Mouse (Mus musculus) spleen, adult 18-20 months (tissue): ENCODE data around the gene E2f3.

ENCODE experiments used
- DNase-seq, 2 experiments: peaks; one replicate each; pipeline ENCODE4 v3.0.0; 2022; ENCODE audit warnings: mixed read lengths in 2 of 2

The E2f3 gene

GRCm38 (mm10) chr13:29985855-29986755, at the start of gene E2f3:
TSS of gene E2f3 (minus strand) at chr13:29986063.
- DNase-seq: peak; percentile 95

GRCm38 (mm10) chr13:30034540-30034939, 48.7 kb upstream of the E2f3 start:
- no peak for DNase-seq

DNA sequence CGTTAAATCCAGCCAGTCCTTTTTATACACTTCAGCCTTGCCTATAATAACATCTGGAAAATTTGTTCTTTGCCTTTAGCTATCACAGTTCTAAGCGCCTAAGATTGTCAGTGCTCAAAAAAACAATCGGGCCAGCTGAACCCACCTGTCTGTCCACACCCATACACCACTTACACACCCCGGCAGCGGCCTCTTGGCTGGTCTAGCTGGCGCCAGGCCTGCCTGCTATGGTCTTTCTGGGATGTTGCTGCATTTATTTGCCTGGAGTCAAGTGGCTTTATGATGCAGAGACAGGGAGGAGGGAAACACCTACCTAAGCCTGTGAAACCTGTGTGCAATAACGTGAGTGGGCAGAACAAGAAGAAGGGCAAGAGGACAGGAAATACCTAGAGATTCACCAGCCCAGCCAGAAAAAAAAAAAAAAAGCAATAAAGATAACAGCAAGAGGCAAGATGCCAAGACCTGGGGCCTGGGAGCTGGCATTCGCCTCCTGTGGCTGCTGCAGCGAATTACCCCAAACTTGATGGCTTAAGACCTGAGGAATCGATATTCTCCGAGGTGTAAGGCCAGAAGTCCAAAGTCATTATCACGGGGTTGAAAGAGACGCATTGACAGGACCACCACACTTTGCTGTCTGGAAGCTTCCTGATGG, 45.9 kb upstream of the E2f3 start:
- no peak for DNase-seq

DNA sequence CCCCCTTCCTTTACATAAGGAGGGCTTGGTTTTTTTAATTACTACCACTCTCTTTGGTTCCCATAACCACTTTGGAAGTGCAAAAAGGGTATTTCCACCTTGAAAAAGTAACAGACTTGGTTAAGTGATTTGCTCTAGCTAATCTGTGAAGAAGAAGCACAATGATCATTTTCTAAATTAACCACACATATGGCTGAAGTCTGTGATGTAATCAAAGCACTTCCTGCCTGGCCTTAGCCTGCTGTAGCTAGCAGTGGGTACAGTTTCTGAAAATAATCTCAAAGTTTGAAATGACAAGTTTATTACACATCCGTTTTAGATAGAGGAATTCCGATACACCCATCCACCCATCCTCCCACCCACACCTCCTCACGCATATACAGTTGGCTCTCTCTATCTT, 42.0 kb upstream of the E2f3 start:
- DNase-seq: no peak

DNA sequence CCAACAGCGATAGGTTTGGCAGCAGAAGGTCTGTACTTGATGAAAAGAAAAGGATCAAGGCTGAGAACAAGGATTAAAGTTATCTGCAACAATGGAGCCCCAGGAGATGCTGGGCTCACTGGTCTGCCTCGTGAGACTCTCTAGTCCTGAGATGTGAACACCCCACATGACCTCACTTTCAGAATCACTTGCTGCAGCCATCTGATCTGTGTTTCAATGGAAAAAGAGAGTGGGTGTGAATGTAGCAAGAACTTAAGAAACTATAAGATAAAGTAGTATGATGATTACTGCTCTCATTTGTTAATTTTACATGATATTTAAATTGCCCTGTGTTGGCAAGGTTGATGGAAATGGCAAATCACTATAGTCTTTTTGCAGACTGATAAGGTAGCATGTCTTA, 36.6 kb upstream of the E2f3 start:
- no peak for DNase-seq

DNA sequence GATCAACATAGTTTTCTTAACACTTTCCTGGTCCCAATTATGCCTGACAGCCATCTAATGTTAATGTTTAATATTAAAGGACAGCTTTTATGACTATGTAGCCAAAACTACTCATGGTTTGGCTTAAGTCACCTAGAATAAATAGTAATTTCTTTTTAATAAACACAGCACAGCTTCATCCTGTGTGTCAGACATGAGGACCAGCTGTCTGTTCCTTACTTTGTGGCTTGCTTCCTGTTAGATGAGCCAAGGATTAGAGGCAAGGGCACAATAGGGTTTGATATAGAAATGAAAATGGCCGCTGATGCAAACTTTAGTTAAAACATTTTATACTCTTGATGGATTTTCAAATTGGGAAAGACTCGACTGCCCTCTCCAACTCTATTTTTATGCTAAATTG, 32.7 kb upstream of the E2f3 start:
- no peak for DNase-seq

DNA sequence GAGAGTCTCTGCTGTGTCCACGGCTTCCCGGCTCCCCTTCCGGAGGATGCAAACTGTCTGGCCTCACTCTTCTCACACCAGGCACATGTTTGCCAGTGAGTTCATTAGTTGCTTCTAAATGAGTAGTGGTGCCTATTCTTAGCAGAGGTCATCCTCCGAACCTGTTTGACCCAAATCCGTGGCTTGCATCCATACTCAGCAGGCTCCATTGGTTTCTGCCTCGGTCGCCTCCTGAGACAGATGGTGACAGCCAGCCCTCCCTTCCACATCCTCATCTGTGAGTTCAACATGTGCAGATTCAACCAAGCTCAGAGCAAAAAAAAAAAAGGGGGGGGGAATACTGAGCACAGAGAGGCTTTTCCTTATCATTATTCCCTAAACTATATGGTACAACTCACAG, 31.7 kb upstream of the E2f3 start:
- DNase-seq: no peak

GRCm38 (mm10) chr13:30014576-30014975, 28.7 kb upstream of the E2f3 start:
- DNase-seq: no peak

DNA sequence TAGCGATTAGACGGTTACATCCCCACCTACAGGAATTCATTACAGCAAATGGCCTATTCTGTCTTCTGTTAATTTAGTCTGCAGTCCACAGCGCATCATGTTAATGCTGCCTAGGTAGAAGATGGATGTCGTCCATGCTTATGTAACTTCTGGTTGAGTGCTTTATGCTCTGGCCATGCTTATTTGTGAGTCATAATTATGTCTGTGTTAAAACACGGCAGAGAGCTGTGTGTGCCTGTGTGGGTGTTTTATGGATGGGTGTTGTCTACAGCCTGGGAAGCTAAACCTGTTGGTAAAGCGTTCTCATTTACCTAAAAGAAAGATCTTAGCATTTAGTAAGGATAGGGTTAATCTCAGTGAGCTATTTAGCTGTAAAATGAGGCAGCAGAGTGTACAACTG, 26.4 kb upstream of the E2f3 start:
- no peak for DNase-seq

GRCm38 (mm10) chr13:30008738-30009137, 22.9 kb upstream of the E2f3 start:
- DNase-seq: no peak

DNA sequence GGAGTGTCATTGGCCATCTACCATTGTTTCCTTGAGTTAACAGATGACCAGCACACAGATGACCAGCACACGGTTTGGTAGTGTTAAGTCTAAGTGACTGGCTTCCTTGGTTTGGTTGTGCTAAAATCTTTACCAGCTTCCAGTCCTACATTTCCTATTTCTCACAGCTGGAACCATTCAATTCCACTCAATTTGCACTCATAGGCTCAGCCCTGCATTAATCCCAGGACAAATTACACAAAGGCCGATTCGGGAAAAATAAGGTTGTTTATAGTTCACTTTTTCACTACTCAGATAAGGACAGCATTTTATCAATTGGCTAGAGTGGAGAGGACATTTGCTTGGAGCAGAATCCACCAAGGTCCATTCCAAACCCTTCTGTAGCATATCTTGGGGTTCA, 19.6 kb upstream of the E2f3 start:
- DNase-seq: no peak

GRCm38 (mm10) chr13:30004849-30005248, 19.0 kb upstream of the E2f3 start:
- DNase-seq: no peak

GRCm38 (mm10) chr13:30003169-30003568, 17.3 kb upstream of the E2f3 start:
- peak; percentile 50 to 51 for DNase-seq

DNA sequence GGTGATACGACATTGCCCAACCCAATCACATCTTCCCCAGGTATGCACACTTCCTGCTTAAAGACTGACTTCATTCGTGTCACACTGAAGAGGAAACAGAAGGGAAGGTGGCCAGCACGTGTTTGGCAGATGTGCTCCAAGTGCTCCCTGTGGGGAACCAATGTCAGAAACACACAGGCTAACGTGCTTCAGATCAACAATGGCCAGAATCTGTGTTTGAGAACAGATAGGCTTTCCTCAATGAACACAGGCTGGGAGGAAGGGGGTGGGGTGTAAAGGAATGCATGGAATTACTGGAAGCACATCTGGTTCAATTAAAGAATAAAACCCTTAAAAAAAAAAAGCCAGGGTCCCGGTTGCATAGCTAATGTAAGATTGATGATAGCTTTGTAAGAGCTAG, 15.2 kb upstream of the E2f3 start:
- no peak for DNase-seq

- DNase-seq: no peak
Measured at GRCm38 (mm10) chr13:29987956-29988355, 2.1 kb upstream of the E2f3 start.

DNA sequence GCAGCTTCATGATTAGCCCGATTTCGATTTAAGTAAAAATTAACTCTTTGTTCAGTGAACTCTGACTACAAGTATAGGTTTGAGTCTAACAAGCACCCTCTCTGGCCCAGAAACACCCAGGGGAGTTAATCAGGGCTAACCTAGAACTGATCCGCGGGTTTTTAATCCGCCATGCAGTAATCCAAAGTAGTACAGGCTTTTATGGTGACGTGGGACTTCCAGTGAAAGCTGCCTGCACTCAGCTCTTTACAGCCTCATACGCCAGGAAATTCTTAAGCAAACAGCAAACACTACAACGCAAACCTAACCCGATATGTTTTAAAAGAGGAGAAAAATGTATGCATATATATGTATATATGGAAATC, 875 bp upstream of the E2f3 start:
- no peak for DNase-seq

DNA sequence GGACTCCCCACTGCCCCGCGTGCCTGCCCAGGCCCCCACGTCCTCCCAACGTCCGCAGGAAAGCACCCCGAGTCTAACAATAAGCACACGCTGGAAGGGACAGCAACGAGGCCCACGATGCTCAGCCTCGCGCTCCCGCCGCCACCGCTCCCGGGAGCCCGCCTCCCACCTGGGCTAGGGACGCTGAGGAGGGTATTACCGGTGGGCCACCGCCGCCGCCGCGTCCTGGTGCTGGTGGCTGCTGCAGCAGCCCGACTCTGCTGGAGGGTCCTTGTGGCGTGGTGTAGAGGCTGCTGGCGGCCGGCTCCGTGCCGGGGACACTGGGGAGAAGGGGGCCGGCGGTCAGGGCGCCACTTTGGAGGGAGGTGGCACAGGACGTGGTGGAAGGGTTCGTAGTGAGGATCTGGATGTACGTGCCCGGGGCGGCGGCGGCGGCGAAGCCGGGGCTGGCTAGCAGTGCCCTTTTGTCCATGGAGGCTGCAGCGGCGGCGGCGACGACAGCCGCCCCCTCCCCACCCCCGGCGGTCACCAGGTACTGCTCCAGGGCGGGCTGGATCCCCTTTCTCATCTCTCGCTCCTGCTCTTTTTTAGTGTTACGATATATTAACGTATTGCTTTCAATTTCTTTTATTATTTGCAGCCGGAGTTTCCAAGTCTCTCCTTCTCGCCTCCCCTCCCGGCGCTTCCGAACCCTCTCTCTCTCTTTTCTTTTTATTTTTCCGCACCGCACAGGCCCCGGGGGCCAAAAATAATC, 585 bp downstream of the E2f3 start:
- peak; percentile 25 to 47 for DNase-seq

GRCm38 (mm10) chr13:29984286-29985100, 1.4 kb downstream of the E2f3 start:
- DNase-seq: peak; percentile 80 to 81

GRCm38 (mm10) chr13:29983523-29984191, 2.2 kb downstream of the E2f3 start:
- no peak for DNase-seq

DNA sequence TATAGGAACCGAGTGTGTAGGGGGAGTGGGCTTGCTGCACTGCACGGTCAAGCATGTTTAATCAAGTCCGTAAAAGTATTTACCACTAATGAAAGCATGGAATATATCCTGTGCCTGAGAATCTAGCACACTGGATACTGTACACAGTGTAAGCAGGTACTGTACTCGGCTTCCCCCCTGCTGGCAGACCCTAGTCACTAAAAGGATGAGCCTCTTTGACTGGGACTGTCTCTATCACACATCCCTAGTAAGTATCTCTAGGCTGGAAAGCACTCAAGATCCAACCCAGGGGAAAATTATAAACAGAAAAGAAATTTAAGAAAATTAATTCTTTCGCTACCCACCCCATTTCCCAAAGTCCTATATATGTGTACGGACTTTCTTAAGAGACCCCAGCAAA, 2.8 kb downstream of the E2f3 start:
- peak in 1 of 2 experiments; percentile 31 for DNase-seq

GRCm38 (mm10) chr13:29982400-29982799, 3.5 kb downstream of the E2f3 start:
- DNase-seq: no peak

- no peak for DNase-seq
Measured at GRCm38 (mm10) chr13:29979140-29979564, 6.7 kb downstream of the E2f3 start.
